Mouse (Mus musculus) inflammation-experienced regulatory T-cells, adult 6 months (primary cell): ENCODE measurements around the gene Top1. TPM values are rescaled to one million over a fixed set of nuclear protein-coding genes. Genes with fewer than 3 reads are reported as not detected.
"Not testable (repeated sequence)": the region's sequence is repeated elsewhere in the genome, so short reads cannot be mapped to it uniquely, and the experiment has no call there.

Source experiments
- ATAC-seq: one replicate; pipeline ENCODE4 v1.8.0; 2017
- polyA plus RNA-seq, 3 experiments: library from polyadenylated mRNA; unstranded; fragments of 100-300 nt; shearing (Covaris generic); gene quantifications; one replicate each; pipeline ENCODE4 v1.2.1; 2017

Top1 gene
- polyA plus RNA-seq, 3 experiments from 2014 or later, result 84.6 to 91.2 (median 89.9) TPM

DNA sequence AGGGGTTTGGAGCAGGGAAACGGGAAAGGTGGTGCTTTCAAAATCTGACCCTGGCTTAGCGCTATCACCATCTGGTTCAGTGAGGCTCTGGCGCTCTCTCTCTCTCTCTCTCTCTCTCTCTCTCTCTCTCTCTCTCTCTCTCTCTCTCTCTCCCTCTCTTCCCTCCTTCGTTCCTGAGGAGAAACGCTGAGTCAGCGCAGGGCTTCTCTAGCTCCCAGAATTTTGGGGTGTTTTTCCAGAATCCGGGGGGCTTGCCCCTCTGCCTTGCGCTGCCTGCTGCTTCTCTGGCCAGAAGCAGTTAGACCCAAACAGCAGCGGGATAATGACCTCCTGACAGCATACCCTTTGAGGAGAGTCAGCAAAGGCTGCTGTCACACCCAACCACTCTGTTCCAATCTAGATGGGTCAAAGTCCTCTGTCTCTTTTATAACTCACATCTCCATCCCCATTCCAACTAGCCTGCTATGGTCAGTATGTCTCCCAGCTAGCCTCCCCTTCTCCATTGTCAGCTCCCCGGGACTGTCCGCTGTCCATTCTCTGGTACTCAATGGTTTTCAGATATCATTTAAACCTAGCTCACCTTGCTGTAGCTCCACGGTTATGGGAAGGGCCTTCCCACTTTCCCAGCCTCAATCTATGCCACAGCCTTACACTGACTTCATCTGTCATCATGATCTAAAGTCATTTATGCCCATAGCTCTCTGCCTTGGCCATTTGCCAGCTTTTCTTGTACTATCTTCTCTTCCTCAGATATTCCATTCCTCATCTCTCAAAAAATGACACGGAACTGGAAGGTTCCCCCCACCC lies 5.6 kb upstream of the Top1 start:
- ATAC-seq, result no peak

- ATAC-seq, result no peak
Measured at GRCm38 (mm10) chr2:160641176-160641575, 4.5 kb upstream of the Top1 start.

GRCm38 (mm10) chr2:160646144-160646844 lies 606 bp downstream of the Top1 start:
- ATAC-seq, result peak; percentile 14

DNA sequence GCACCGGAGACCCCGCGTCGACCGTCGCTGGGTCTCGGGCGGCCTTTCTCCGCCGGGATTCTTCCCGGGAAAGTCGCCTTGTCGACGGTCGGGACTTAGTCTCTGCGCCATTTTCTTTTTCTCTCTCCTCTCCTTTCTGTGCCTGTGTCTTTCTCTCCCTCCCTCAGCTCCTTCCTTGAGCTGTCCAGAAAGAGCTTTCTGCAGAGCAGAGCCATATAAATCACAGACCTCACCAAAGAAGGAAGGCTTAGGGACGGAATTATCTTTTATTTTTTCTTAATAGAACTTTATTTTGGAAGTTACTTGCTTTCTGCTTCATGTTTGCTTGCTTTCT lies 1.1 kb downstream of the Top1 start:
- no peak for ATAC-seq

GRCm38 (mm10) chr2:160648097-160648496 lies 2.4 kb downstream of the Top1 start:
- ATAC-seq, result no peak

GRCm38 (mm10) chr2:160649072-160649471 lies 3.4 kb downstream of the Top1 start:
- ATAC-seq, result no peak

GRCm38 (mm10) chr2:160651165-160651564 lies 5.5 kb downstream of the Top1 start:
- ATAC-seq, result no peak

DNA sequence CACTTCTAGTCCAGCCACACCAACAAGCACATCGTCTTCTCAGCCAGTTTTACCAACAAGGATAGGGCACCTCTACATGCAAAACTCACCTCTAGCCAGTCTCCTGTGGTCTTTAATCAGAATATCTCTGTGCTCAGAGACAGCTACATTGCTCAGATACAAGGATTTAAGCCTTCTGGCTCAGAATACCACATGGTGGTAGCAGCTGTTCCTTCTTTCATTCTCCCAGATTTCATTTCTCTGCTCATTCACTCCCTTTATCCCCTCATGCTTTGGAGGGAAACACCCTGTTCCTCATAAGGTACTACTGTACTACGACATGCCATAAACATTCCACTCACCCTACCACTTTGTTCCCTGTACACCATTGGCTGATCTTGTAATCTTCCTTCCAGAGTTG lies 7.5 kb downstream of the Top1 start:
- ATAC-seq, result no peak

DNA sequence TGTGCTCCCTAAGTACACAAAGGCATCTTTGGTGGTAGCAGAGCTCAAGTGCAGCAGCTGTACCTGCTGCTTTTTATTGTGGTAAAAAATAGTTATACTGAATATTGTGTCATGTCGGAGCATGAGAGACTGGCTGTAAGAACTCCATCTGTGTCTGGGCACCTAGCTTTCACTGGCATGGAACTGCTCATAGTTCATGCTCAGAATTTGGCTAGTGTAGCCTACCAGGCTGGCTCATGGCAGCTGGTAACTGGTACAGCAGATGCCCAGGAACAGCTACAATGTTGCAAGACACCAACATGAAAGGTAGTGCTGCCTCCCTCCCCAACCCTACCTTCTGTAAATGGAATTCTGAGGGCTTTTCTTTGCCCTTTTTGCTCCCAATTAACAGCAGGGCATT lies 9.9 kb downstream of the Top1 start:
- ATAC-seq, result no peak

GRCm38 (mm10) chr2:160656234-160656633 lies 10.5 kb downstream of the Top1 start:
- no peak for ATAC-seq

GRCm38 (mm10) chr2:160657801-160658442 lies 12.2 kb downstream of the Top1 start:
- peak; percentile 53 for ATAC-seq

- ATAC-seq, result no peak
Measured at GRCm38 (mm10) chr2:160658811-160659210, 13.1 kb downstream of the Top1 start.

GRCm38 (mm10) chr2:160664421-160664820 lies 18.7 kb downstream of the Top1 start:
- ATAC-seq, result no peak

DNA sequence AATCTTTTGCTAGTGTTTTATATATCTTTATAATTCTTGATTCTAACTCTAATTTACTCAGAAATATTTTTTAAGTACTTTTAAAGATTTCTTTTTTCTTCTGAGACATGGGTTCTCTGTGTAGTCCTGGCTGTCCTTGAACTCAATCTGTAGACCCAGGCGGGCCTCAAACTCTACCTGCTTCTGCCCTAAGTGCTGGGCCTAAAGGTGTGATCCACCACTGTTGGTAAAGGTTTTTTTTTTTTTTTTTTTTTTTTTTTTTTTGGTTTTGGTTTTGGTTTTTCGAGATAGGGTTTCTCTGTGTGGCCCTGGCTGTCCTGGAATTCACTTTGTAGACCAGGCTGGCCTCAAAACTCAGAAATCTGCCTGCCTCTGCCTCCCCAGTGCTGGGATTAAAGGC lies 19.3 kb downstream of the Top1 start:
- not testable (repeated sequence) for ATAC-seq

DNA sequence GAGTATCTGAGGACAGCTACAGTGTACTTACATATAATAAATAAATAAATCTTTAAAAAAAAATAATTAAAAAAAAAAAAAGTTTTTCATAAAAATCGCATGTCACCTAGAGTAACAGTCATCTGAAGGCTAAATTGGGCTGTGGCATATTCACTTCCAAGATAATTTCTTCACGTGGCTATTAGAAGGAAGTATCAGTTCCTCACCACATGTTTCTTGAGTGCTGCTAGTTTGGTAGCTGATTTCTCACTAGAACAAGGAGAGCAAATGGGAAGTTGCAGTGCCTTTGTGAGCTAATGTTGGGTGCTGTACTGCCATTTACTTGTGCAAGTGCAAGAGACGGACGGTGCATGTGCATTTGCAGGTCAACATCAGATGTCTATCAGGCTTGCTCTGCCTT lies 21.6 kb downstream of the Top1 start:
- no peak for ATAC-seq

DNA sequence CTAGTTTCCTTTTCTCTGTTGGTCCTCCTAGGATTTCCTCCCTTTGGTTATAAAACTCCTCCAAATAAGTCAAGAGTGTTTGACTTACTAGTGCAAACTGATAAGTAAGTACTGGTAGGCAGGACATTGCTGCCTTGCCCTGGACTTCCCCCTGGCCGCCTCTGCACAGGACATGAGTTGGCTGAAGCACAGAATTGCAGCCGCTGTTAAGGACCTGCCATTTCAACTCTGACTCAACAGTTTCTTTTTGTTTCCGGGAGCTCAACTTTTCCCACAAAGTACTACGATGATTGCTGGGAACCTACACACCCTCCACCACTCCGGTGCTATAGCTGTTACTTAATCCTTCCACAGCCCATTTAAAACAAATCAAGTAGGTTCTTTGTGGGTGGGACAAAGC lies 54.6 kb downstream of the Top1 start:
- no peak for ATAC-seq

- peak; percentile 75 for ATAC-seq
Measured at GRCm38 (mm10) chr2:160701603-160702002, 55.9 kb downstream of the Top1 start.

- ATAC-seq, result no peak
Measured at GRCm38 (mm10) chr2:160702824-160703223, 57.1 kb downstream of the Top1 start.

DNA sequence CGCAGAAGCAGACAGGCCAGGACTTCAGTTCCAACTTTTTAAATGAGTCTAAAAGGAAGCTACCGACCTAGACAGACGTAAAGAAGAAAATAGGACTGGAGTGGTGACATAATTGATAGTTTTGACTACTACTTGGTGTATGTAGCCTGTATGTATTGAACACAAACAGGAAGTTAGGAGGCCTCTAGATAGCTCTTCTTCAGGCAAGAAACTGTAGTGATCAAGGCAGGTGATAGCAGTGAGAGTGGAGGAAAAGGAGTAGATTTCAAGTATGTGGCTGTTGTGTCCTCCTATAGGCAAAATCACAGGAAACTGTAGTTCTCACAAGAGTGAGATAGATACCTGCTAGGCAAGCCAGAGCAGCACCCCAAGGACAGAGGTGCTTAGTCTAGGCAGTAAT lies 62.0 kb downstream of the Top1 start:
- ATAC-seq, result no peak

DNA sequence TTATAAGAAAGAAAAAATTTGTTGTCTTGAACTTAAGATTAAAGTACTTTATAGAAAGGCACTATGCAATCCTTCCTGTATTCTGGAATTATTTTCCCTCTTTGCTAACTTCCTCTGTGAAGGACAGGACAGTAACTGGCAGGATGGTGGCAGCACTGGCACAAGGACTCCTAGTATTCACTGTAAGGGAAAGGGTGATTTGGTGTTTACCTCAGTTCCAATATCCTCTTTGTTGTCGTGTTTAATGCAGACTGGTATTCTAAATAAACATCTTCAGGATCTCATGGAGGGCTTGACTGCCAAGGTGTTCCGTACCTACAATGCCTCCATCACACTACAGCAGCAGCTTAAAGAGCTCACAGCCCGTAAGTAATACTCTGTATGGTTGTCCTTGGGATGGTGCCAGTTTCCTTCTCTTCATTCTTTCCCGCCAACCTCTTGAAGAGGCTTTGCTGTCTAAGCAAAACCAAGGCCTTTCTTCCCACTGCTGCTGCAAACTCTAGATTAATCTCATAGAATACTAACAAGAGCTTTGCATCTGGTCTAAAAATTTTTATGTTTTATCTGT lies 69.9 kb downstream of the Top1 start:
- ATAC-seq, result no peak

DNA sequence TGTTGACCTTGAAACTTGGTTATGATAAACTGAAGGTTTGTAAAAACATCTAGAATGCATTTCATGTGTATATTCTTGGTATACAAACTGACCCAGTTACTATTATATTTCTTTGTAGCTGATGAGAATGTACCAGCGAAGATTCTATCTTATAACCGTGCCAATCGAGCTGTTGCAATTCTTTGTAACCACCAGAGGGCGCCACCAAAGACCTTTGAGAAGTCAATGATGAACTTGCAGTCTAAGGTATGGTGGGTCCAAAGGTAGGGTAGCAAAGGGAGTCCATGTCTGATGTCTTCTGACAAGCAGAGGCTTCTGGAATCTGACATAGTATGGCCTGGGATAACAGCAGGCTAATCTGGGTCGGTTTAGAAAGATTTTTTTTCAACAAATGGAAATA lies 71.6 kb downstream of the Top1 start:
- peak; percentile 56 for ATAC-seq

GRCm38 (mm10) chr2:160718811-160719210 lies 73.1 kb downstream of the Top1 start:
- ATAC-seq, result no peak

GRCm38 (mm10) chr2:160722714-160723113 lies 77.0 kb downstream of the Top1 start:
- no peak for ATAC-seq
